Comparison of ENCODE assay signal across 17 mouse cellular contexts in genomic region chr6:112903796-112904195, GRCm38 (mm10). TPM values are rescaled to one million over a fixed set of nuclear protein-coding genes. Genes with fewer than 3 reads are reported as not detected.
DNase-seq lines count a peak whose midpoint lies in the region; ATAC-seq lines count a peak whose summit lies in the region.
"Had no signal": no experiment of that assay in that cellular context is flagged by ENCODE, and none has a peak within 500 bp of the region (broad histone marks: within the 10 kb centered on the region; RNA-seq: fewer than 3 reads in every experiment).

No protein-coding gene starts in this region.

- no peak overlapping the region for H3K4me3 ChIP-seq in embryonic facial prominence, embryonic 11.5 days (ENCODE audit: low read depth, low read length)
- H3K4me3 ChIP-seq in forebrain, embryonic 12.5 days (replicated peaks) = no peak overlapping the region
- no peak overlapping the region for H3K4me3 ChIP-seq in hindbrain, embryonic 13.5 days
- no peak overlapping the region for H3K4me3 ChIP-seq in midbrain, embryonic 14.5 days (replicated peaks; ENCODE audit: low read depth, low read length)
- H3K4me3 ChIP-seq: erythroblast, embryonic 14.5 days; limb, embryonic 12.5 days; liver, embryonic 15.5 days had no signal

- ATAC-seq in embryonic facial prominence, embryonic 11.5 days (replicated peaks; ENCODE audit: insufficient number of reproducible peaks, low FRiP score, low TSS enrichment, low read depth) = peak; percentile 52; the same call in 1 of the 2 replicates
- no peak for ATAC-seq in forebrain, embryonic 12.5 days (ENCODE audit: low FRiP score)
- 0 out of 2 replicates have a peak, but pooled peaks have one; percentile 6 for ATAC-seq in hindbrain, embryonic 13.5 days (ENCODE audit: low FRiP score)
- no peak for ATAC-seq in midbrain, embryonic 14.5 days (ENCODE audit: low FRiP score, low TSS enrichment)

- H3K9me3 ChIP-seq in embryonic facial prominence, embryonic 11.5 days (replicated peaks; ENCODE audit: control insufficient read depth, low read length) = no peaks in the 10 kb centered on the region
- H3K9me3 ChIP-seq in forebrain, embryonic 12.5 days = no peaks in the 10 kb centered on the region
- no peaks in the 10 kb centered on the region for H3K9me3 ChIP-seq in hindbrain, embryonic 13.5 days
- no peaks in the 10 kb centered on the region for H3K9me3 ChIP-seq in midbrain, embryonic 14.5 days (ENCODE audit: control insufficient read depth, low read length)
- H3K9me3 ChIP-seq: G1E; limb, embryonic 12.5 days; liver, embryonic 15.5 days had no signal

- no peak overlapping the region for H3K4me2 ChIP-seq in embryonic facial prominence, embryonic 11.5 days (ENCODE audit: low read depth, low read length)
- peak overlapping the region; percentile 38; the same call in 1 of the 2 replicates for H3K4me2 ChIP-seq in forebrain, embryonic 12.5 days
- peak overlapping the region; percentile 40; the same call in 1 of the 2 replicates for H3K4me2 ChIP-seq in hindbrain, embryonic 13.5 days
- peak overlapping the region; percentile 20 for H3K4me2 ChIP-seq in midbrain, embryonic 14.5 days (ENCODE audit: low read length)
- H3K4me2 ChIP-seq: limb, embryonic 12.5 days; liver, embryonic 15.5 days had no signal

- no peak overlapping the region for H3K9ac ChIP-seq in embryonic facial prominence, embryonic 11.5 days (replicated peaks; ENCODE audit: low read length)
- peak overlapping the region; percentile 26; the same call in 1 of the 2 replicates for H3K9ac ChIP-seq in forebrain, embryonic 12.5 days
- no peak overlapping the region for H3K9ac ChIP-seq in hindbrain, embryonic 13.5 days
- 0 out of 2 replicates have a peak overlapping the region, but pooled peaks have one; percentile 17 for H3K9ac ChIP-seq in midbrain, embryonic 14.5 days (replicated peaks; ENCODE audit: low read length)
- H3K9ac ChIP-seq: limb, embryonic 12.5 days; liver, embryonic 15.5 days had no signal

- no peaks in the 10 kb centered on the region for H3K27me3 ChIP-seq in embryonic facial prominence, embryonic 11.5 days (ENCODE audit: control insufficient read depth, insufficient read depth, low read length)
- H3K27me3 ChIP-seq in forebrain, embryonic 12.5 days = no peaks in the 10 kb centered on the region
- H3K27me3 ChIP-seq in hindbrain, embryonic 13.5 days = no peaks in the 10 kb centered on the region
- no peaks in the 10 kb centered on the region for H3K27me3 ChIP-seq in midbrain, embryonic 14.5 days (ENCODE audit: control insufficient read depth, insufficient read depth, low read length)
- H3K27me3 ChIP-seq: limb, embryonic 12.5 days; liver, embryonic 15.5 days had no signal

- 95% methylated on average over 5 of the region's 5 CpGs for WGBS in embryonic facial prominence, embryonic 11.5 days
- WGBS in forebrain, embryonic 12.5 days = 82% methylated on average over 5 of the region's 5 CpGs
- WGBS in hindbrain, embryonic 13.5 days = 88% methylated on average over 5 of the region's 5 CpGs
- 66% methylated on average over 5 of the region's 5 CpGs for WGBS in midbrain, embryonic 14.5 days

- no peaks in the 10 kb centered on the region for H3K4me1 ChIP-seq in embryonic facial prominence, embryonic 11.5 days (ENCODE audit: control insufficient read depth, insufficient read depth, low read length)
- peaks cover 63% of the 10 kb centered on the region for H3K4me1 ChIP-seq in forebrain, embryonic 12.5 days
- peaks cover 63% of the 10 kb centered on the region for H3K4me1 ChIP-seq in hindbrain, embryonic 13.5 days (replicated peaks)
- H3K4me1 ChIP-seq in midbrain, embryonic 14.5 days (ENCODE audit: control insufficient read depth, insufficient read depth, low read length) = peaks cover 56% of the 10 kb centered on the region

- H3K36me3 ChIP-seq in embryonic facial prominence, embryonic 11.5 days (replicated peaks; ENCODE audit: control insufficient read depth, insufficient read depth, low read depth, low read length) = no peaks in the 10 kb centered on the region
- peaks cover 3% of the 10 kb centered on the region; the same call in 1 of the 2 replicates for H3K36me3 ChIP-seq in forebrain, embryonic 12.5 days (replicated peaks)
- 0 out of 2 replicates have a peak, but pooled peaks cover 6% of the 10 kb centered on the region for H3K36me3 ChIP-seq in hindbrain, embryonic 13.5 days
- no peaks in the 10 kb centered on the region for H3K36me3 ChIP-seq in midbrain, embryonic 14.5 days (ENCODE audit: control insufficient read depth, insufficient read depth, low read length)
- H3K36me3 ChIP-seq: G1E; limb, embryonic 12.5 days; liver, embryonic 15.5 days had no signal

- H3K27ac ChIP-seq in embryonic facial prominence, embryonic 11.5 days (replicated peaks; ENCODE audit: low read depth, low read length) = no peak overlapping the region
- H3K27ac ChIP-seq in forebrain, embryonic 12.5 days = peak overlapping the region; percentile 95
- H3K27ac ChIP-seq in hindbrain, embryonic 13.5 days = peak overlapping the region; percentile 92
- H3K27ac ChIP-seq in midbrain, embryonic 14.5 days (replicated peaks; ENCODE audit: low read depth, low read length) = peak overlapping the region; percentile 85
- H3K27ac ChIP-seq: limb, embryonic 12.5 days; liver, embryonic 15.5 days had no signal

- DNase-seq in embryonic facial prominence, embryonic 11.5 days (ENCODE audit: low spot score) = no peak
- DNase-seq in midbrain, embryonic 14.5 days = no peak
- no peak for DNase-seq in heart, postnatal 25 days (ENCODE audit: low spot score)
- no peak for DNase-seq in spleen, postnatal 4 days (ENCODE audit: low spot score in 2 of 2)
- DNase-seq in embryo, embryonic 11 days = no peak
- DNase-seq in layer of hippocampus, adult 9-11 months = no peak
- DNase-seq: adrenal gland, adult 8-10 months; cerebellum, adult 11-12 months; kidney, adult 9 months; lung, postnatal 14 days; right cerebral cortex, postnatal 25 days had no signal

- intact Hi-C loops in heart, postnatal 25 days (cut with DNase I) = no loop called here

RNA-seq across cellular contexts. Expression of gene Srgap3, which starts 43.3 kb away (rescaled TPM):
- 11.0 TPM in 2 replicates for polyA plus RNA-seq in embryonic facial prominence, embryonic 11.5 days (2014; fragmentation: Nextera tagmentation; extraction: Ambion mirVana)
- polyA plus RNA-seq in forebrain, embryonic 12.5 days (2016; fragmentation: Nextera tagmentation; extraction: Ambion mirVana) = 36.6 and 39.9 TPM in 2 replicates
- 37.5 and 42.3 TPM in 2 replicates for polyA plus RNA-seq in hindbrain, embryonic 13.5 days (2015; fragmentation: Nextera tagmentation; extraction: Ambion mirVana)
- polyA plus RNA-seq in midbrain, embryonic 14.5 days (2014; fragmentation: Nextera tagmentation; extraction: Ambion mirVana) = 58.6 and 68.8 TPM in 2 replicates
- 1 to 10 TPM; 1.2 TPM for total RNA-seq in heart, postnatal 25 days (2021)
- polyA plus RNA-seq: G1E had no signal

Comparison
In these comparisons a context has a peak if more than half of its experiments do, and no peak if none do; other contexts are left out.
1. ATAC-seq: peak in embryonic facial prominence, embryonic 11.5 days (single experiment) and hindbrain, embryonic 13.5 days (single experiment); none in forebrain, embryonic 12.5 days (single experiment) and midbrain, embryonic 14.5 days (single experiment).
2. H3K9ac ChIP-seq: peak in forebrain, embryonic 12.5 days (single experiment) and midbrain, embryonic 14.5 days (single experiment); none in embryonic facial prominence, embryonic 11.5 days (single experiment) and hindbrain, embryonic 13.5 days (single experiment).